Mouse (Mus musculus) testis, adult 2 months (tissue): ENCODE results near the gene Dstyk. TPM values are rescaled to one million over a fixed set of nuclear protein-coding genes. Genes with fewer than 3 reads are reported as not detected.

Experiments
- H3K27ac ChIP-seq: fragments of 200-500 bp; 2 replicates; pipeline ENCODE4 v1.5.1; 2012; ENCODE audit warnings: low read depth, low read length; ENCODE audit not compliant: control insufficient read depth, insufficient read depth
- H3K27me3 ChIP-seq: fragments of 200-500 bp; 2 replicates; pipeline ENCODE4 v1.6.1; 2012; ENCODE audit warnings: mild to moderate bottlenecking, low read length, moderate library complexity; ENCODE audit not compliant: control insufficient read depth, insufficient read depth
- H3K36me3 ChIP-seq: fragments of 200-500 bp; 2 replicates; pipeline ENCODE4 v1.6.1; 2012; ENCODE audit warnings: mild to moderate bottlenecking, low read length; ENCODE audit not compliant: control insufficient read depth, insufficient read depth
- H3K4me1 ChIP-seq: fragments of 200-500 bp; 2 replicates; pipeline ENCODE4 v1.6.1; 2012; ENCODE audit warnings: low read length; ENCODE audit not compliant: control insufficient read depth, insufficient read depth
- H3K4me3 ChIP-seq: fragments of 200-500 bp; 2 replicates; pipeline ENCODE4 v1.5.1; 2012; ENCODE audit warnings: low read depth, mild to moderate bottlenecking, low read length, moderate library complexity, mixed read lengths; ENCODE audit not compliant: control insufficient read depth
- CTCF ChIP-seq: fragments of 200-500 bp; IDR thresholded peaks from 2 replicates; pipeline ENCODE4 v1.5.1; 2012; ENCODE audit warnings: low read depth, mild to moderate bottlenecking, inconsistent platforms, low read length, moderate library complexity; ENCODE audit not compliant: control insufficient read depth, insufficient read depth, insufficient replicate concordance
- POLR2A ChIP-seq: fragments of 200-500 bp; IDR thresholded peaks from 2 replicates; pipeline ENCODE4 v1.6.1; 2012; ENCODE audit warnings: low read depth, mild to moderate bottlenecking, inconsistent platforms, low read length, moderate library complexity; ENCODE audit not compliant: control insufficient read depth
- polyA plus RNA-seq: library from polyadenylated mRNA; depleted of rRNA; stranded (reverse); fragments of >200 nt; gene quantifications from 2 replicates; pipeline ENCODE4 v1.2.3, GENCODE M21; 2012

Gene Dstyk
- polyA plus RNA-seq, 1 experiment = 3.7 TPM

DNA sequence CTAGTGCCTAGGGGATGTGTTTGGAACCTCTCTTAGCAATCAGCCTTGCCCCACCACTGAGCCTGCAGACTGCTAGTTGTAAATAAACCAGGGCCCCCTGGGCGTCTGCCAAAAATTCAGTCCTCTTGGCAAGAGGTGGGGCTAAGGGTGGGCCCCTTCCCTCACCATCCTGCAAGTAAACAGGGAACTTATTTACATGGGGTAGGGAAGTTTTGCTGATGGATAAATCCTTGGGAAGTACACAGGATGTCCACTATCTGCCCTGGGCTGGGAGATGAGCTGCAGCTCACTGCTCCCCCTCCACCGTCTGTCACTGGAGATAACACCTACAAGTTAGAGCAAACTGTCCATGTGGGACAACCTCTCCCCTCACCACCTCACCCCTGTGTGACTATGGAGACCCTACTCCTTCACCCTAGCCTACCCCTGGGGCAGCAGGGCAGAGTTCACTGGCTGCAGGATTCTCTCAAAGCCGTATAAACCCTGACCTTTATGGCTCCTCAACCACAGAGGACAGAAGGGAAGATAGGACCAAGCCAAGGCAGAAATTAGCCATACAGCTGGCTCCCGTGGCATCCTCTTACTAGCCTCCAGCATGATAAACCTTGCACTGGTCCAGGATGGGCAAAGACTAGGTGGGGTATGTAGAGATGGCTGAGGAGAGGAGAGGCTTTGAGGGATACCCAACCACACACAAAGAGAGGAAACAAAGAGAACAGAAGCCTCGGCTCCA, 43.0 kb upstream of the Dstyk start:
- Histone ChIP-seq H3K27me3 (no peaks in the 10 kb centered on the region), H3K4me3 (no peak overlapping the region), H3K4me1 (no peaks in the 10 kb centered on the region), H3K27ac (no peak overlapping the region), H3K36me3 (no peaks in the 10 kb centered on the region)
- TF ChIP-seq CTCF (no peak), POLR2A (no peak)

DNA sequence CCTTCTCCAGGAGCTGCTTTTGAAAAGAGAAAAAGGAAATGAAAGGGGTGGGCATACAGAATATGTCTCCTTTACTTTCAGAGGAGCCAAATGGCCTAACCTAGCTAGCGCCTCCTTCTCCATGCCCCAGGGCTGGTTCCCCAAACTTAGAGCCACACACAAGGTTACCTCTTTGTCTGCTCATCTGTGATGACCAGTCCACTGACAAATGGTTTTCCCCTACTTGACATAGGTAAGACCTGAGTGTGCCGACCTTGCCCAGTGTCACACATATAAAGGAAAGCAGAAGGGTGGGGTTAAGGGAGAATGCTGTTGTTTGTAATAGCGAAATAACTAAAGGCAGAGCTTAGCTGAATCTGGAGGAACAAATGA, 42.5 kb upstream of the Dstyk start:
- TF ChIP-seq CTCF (no peak), POLR2A (no peak)
- no peaks in the 10 kb centered on the region for H3K36me3 ChIP-seq
- H3K4me3 ChIP-seq = no peak overlapping the region
- no peak overlapping the region for H3K27ac ChIP-seq
- H3K4me1 ChIP-seq = no peaks in the 10 kb centered on the region
- no peaks in the 10 kb centered on the region for H3K27me3 ChIP-seq

- Histone ChIP-seq H3K36me3 (no peaks in the 10 kb centered on the region), H3K27ac (no peak overlapping the region), H3K4me3 (no peak overlapping the region), H3K4me1 (no peaks in the 10 kb centered on the region), H3K27me3 (no peaks in the 10 kb centered on the region)
- no peak for TF ChIP-seq POLR2A
- no peak for TF ChIP-seq CTCF
These were observed 42.1 kb upstream of the Dstyk start for GRCm38 (mm10) chr1:132375256-132375655.

- H3K27ac ChIP-seq = no peak overlapping the region
- no peak overlapping the region for H3K4me3 ChIP-seq
- TF ChIP-seq POLR2A (no peak), CTCF (no peak)
- no peaks in the 10 kb centered on the region for H3K27me3 ChIP-seq
- H3K36me3 ChIP-seq = no peaks in the 10 kb centered on the region
- H3K4me1 ChIP-seq = peaks cover 6% of the 10 kb centered on the region
These were observed 40.9 kb upstream of the Dstyk start for GRCm38 (mm10) chr1:132376211-132377054.

- no peak for TF ChIP-seq POLR2A
- no peak for TF ChIP-seq CTCF
- H3K27ac ChIP-seq = no peak overlapping the region
- no peaks in the 10 kb centered on the region for H3K36me3 ChIP-seq
- no peaks in the 10 kb centered on the region for H3K27me3 ChIP-seq
- peaks cover 8% of the 10 kb centered on the region for H3K4me1 ChIP-seq
- H3K4me3 ChIP-seq = no peak overlapping the region
These were observed 40.3 kb upstream of the Dstyk start for GRCm38 (mm10) chr1:132377055-132377365.

DNA sequence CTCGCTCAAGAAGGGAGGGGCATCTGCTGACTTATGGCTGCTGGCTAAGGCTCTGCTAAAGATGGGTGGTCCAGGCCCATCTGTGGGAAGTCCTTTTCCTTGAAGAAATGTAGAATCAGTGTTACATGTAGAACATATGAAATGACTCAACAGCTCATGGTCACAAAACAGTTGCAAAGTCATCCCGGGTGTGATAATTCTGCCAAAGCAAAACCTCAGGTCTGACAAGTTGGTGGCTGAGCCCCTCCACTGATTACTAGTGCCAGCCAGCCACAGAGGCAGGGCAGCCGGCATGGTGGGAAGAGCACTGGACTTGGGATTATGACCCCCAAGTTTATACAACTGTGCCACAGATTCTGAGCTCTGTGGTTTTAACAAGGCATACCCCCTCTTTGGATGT, 39.5 kb upstream of the Dstyk start:
- H3K27ac ChIP-seq = no peak overlapping the region
- TF ChIP-seq POLR2A (no peak), CTCF (no peak)
- no peak overlapping the region for H3K4me3 ChIP-seq
- no peaks in the 10 kb centered on the region for H3K36me3 ChIP-seq
- peaks cover 8% of the 10 kb centered on the region for H3K4me1 ChIP-seq
- no peaks in the 10 kb centered on the region for H3K27me3 ChIP-seq

GRCm38 (mm10) chr1:132380550-132381100, 36.7 kb upstream of the Dstyk start:
- Histone ChIP-seq H3K27ac (no peak overlapping the region), H3K36me3 (no peaks in the 10 kb centered on the region), H3K4me1 (peaks cover 8% of the 10 kb centered on the region), H3K4me3 (peak overlapping the region; percentile 84), H3K27me3 (no peaks in the 10 kb centered on the region)
- TF ChIP-seq CTCF (no peak), POLR2A (no peak)
